Mouse (Mus musculus) adrenal gland, postnatal 10 days (tissue): ENCODE results near the gene Lrr1. TPM values are rescaled to one million over a fixed set of nuclear protein-coding genes. Genes with fewer than 3 reads are reported as not detected.
A peak's percentile ranks its signal among the peaks of the same experiment; 100 is the strongest.
"Not testable (repeated sequence)": the region's sequence is repeated elsewhere in the genome, so short reads cannot be mapped to it uniquely, and the experiment has no call there.

Experiments used
- DNase-seq: peaks from one replicate; pipeline ENCODE4 v3.0.0; 2021; ENCODE audit warnings: mixed read lengths
- long read RNA-seq, 2 experiments: library from polyadenylated mRNA; stranded (forward); transcript quantifications; one replicate each; pipeline ENCODE4 v2.0.0; 2021
- total RNA-seq, 2 experiments: library from RNA; stranded (reverse); gene quantifications; 2 replicates each; pipeline ENCODE4 v1.2.3; 2021

Lrr1 gene
- total RNA-seq, result 1 to 10 TPM; 1.9 TPM
- long read RNA-seq, experiment 1, partial matches to known transcripts, result 0 of 3 reads
- long read RNA-seq, experiment 1, other reads (novel, unspliced or antisense), result 0 of 3 reads
- long read RNA-seq, experiment 2, partial matches to known transcripts, result 0 of 2 reads
- long read RNA-seq, experiment 2, other reads (novel, unspliced or antisense), result 0 of 2 reads

DNA sequence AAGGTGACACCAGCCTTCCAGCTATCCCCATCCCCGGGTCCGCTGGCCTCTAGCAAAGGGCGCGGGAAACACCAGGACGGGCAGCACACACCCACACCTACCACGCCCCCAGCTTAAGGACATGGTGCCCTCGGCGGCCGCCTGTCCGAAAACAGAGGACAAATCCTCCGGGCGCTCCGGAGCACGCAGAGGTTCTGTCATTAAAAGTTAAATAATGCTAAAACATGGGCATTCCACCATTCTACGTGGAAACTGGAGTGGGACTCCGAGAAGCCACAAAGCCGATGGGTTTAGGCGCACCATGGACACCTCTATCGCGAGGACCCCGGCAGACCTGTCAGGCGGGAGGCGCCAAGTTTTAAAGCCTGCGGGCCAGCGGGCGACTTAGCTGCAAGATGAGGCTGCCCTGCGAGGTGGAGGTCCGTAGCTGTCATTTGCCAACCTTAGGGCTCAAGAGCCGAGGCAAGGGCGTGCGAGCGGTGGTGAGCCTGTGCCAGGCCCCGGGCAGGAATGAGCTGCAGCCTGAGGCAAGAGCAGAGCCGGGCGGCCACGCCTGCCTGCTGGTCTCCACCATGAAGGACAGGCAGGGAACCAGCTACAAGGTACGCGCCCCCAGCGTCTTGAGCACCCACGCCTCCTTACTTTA, at the start of gene Lrr1:
TSS of gene Lrr1 (plus strand) at position 354 of the 646 bp plus-strand sequence.
- DNase-seq, result peak; percentile 88

DNA sequence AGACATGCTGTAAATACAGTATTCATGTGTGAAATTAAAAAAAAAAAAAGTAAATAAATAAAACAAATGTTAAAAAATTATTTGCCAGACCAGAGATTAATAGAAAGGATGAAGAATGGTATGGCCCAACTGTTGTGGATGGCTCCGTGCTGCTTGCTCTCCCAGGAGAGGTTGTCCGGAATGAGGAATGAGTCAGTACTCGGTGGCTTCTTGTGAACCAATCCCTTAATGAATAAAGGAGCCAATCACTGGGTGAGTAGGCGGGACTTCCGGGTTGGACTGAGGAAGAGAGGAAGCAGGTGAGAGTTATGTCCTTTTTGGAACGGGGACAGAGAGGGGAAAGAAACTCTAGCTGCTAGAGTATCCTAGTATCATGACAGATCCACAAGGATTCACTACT, 48.7 kb upstream of the Lrr1 start:
- no peak for DNase-seq

DNA sequence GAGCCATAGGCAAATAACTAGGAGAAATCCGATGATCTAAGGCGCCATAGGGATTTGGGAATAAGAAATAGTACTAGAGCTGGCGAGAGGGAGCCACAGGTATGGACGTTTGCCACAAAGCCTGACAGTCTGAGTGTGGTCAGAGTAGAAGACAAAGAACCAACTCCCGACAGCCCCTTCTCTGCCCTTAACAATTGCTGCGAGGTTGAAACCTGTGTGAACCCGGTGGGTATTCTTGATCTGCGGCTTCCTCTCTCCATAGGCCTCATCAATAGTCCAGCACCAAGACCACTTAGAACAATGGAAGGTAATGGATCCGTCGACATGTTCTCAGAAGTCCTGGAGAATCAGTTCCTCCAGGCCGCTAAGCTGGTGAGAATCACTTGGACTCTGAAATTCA, 45.8 kb upstream of the Lrr1 start:
- no peak for DNase-seq

DNA sequence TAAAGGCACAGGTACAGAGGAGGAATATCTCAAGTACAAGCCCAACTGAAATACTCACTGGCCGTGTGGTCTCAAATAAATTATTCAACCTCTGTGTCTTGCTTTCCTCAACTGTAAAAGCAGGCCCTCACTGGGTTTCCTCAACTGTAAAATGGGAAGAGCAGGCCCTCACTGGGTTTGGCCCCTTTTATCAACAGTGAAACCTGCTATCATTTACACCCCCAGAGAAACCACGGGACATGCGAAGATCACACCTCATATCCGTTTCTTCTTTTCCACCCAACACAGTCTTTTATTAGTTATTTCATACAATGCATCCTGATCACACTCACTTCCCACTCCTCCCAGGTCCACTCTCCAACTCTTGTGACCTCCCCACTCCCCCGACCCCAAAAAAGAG, 43.5 kb upstream of the Lrr1 start:
- DNase-seq, result no peak

DNA sequence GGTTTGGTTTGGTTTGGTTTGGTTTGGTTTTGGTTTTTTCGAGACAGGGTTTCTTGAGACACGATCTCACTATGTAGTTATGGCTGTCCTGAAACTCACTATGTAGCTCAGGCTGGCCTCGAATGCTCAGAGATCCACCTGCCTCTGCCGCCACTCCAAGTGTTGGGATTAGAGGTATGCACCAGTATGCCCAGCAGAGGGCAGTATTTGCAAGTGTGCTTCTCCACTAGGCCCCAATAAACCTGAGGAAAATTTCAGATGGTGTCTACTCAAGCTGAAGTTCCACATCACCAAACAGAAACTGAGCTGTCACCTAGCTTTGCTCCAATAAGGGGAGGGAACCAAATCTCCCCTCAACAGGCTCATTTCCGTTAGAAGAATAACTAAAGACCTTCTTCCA, 41.4 kb upstream of the Lrr1 start:
- peak; percentile 18 for DNase-seq

DNA sequence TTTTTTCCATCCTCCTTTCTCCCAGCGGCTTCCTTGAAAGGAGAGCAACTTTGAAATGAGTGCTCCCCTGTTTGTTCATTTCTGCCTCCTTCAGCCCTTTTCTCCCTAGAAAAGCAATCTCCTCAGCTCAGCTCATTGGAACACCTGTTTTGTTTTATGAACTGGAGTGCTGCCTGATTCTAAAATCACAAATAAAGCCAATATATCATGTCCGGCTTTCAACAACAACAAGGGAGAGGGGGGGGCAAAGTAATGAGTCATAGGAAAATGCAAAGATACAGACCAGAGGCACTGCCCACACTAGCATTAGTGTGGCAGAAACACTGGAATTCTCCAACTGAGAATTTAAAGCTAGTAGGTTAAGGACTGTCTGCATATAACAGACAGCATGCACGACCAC, 41.0 kb upstream of the Lrr1 start:
- no peak for DNase-seq

DNA sequence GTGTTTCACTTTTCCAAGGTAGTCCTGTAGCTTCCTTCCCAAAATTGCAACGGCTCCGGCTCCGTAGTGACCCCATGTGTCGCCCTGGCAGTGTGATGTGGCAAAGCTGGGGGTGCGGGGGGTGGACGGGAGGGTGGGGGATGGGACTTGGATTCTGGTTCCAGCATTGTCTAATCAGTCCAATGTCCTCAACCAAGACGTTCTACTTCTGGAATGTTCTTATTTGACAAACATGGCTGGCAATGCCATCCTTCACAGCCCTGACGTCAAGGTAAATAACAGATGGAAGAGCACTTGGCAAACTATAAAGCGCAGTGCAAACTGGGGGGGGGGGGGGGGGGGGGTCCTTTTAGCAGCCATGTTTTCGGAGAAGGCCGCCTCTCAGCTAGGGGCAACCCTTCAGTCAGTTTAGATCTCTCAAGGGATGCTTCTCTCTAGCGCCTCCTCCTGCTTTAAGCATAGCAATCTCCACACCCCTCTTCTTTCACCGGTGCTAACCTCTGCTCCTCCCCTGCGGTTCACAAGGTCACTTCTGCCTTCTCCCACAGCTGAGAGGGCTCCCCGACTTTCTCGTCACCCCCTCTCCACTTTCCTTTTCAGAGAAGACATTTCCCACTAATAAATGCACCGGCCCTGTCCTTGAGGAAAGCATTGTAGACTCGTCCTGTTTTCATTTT, 38.8 kb upstream of the Lrr1 start:
- DNase-seq, result peak; percentile 9

DNA sequence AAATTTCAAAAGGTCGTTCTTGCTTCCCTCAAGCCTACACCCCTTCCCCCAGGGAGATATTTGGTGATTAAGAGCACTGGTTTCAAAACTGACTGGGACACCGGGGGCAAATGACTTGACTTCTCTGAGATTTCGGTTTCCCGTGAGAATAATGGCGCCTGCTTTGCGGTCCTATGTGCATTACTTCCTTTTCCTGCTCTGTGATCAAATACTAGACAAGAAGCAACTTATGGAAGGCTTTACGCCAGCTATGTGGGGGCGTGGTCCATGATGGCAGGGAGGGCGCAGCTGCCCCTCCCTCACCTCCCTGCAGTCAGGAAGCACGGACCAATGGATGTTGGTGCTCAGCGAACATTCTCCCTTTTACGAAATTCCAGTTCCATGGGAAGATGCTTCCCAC, 38.1 kb upstream of the Lrr1 start:
- peak; percentile 5 for DNase-seq

DNA sequence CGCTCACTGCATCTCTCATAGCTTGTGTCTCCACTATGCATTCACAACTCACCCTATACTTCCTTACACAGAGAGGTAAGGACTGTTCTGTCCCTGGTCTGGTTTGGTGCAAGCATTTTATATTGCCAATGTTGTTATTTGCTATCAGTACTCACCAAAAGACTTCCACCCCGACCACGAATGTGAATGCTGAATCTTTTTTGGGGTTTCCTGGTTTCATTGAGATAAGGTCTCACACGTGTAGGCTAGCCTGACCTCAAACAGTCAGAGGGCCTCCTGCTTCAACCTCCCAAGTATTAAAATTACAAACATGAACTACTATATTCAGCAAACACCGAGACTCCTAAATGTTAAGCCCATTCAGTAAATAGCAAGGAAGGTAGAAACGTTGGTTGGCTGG, 37.3 kb upstream of the Lrr1 start:
- no peak for DNase-seq

DNA sequence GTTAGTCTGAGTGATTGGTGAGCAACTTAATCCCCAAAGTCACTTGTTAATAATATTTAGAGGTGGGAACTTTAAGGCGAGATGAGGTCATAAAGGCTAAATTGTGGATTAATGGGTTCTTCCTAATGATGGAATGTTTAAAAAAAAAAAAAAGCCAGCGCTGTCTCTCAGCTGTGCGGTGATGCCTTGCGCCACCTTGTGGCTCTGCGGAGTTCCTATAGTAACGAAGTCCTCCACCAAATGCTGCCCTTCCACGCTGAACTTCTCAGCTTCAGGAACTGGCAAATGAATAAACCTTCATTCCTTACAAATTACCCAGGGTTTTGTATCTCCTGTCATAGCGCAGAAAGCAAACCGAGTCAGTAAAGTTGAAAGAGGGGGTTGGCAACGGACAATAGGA, 36.6 kb upstream of the Lrr1 start:
- DNase-seq, result peak; percentile 63

DNA sequence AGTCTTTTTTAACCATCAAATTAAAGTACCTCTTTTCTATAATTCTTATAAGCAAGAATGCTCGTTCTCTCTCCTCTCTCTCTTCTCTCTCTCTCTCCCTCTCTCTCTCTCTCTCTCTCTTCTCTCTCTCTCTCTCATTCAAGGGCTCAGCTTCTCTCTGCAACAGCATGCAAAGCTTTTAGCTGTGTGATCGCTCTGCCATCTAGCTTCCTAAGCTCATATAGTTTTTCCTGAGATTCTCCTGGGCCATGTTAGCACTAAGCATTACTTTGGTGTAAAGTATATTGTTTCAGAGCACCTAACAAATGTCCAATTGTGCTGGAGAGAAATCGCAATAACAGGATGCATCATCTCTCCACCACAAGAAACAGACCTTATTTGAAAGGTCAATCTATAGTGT, 29.4 kb upstream of the Lrr1 start:
- DNase-seq, result no peak

DNA sequence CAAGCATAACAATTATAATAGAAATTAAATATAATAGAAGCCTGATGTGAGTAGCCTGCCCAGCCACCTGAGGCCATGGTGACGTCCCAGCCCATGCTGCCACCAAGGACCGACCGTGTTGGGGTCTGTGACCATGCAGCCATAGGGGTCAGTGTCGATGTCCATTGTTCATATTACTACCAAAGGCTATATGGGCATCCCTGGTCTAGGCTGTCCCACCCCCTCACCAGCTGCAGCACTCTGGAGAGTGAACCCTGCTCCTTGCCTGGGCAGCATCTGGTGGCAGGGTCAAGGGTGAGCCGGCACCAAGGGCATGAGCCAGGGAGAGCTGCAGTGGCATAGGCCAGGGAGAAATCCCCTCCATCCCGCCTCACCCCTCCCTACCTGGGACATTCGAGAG, 28.8 kb upstream of the Lrr1 start:
- no peak for DNase-seq

DNA sequence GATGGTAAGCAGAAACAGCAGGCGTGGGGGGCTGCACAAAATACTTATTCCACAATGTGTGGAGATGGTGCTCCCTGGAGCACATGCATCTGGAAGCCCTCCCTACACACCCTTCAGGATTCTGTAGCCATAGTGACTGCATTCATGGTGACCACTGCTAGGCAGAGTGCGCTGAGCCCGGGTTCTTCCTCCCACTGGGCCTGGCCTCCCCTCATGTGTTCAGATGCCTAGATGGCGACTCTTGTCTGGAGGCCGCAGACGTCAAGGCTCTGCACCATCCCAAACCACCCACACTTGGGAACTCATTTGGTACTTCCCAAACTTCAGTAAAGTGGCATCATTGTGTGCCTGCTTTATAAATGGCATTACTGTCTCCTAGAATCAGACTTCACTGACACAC, 25.2 kb upstream of the Lrr1 start:
- no peak for DNase-seq

DNA sequence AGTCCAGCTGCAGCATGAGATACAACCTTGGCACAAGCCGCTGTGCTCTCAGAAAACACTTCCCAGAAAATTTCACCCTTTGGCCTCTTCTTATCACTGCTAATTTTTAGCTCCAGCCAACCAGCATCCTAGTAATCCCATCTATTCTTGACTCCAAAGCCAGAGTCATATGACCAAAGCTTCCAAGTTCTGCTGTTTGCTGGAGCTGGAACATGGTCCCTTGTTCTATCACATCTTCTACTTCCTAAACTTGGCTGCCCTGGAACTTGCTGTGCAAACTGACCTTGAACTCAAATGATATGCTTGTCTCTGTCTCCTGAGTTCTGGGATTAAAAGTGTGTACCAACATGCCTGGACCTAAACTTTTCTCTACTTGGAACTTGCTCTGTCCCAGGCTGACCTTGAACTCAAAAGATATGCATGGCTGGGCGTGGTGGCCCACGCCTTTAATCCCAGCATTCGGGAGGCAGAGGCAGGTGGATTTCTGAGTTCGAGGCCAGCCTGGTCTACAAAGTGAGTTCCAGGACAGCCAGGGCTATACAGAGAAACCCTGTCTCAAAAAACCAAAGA, 21.4 kb upstream of the Lrr1 start:
- no peak for DNase-seq

DNA sequence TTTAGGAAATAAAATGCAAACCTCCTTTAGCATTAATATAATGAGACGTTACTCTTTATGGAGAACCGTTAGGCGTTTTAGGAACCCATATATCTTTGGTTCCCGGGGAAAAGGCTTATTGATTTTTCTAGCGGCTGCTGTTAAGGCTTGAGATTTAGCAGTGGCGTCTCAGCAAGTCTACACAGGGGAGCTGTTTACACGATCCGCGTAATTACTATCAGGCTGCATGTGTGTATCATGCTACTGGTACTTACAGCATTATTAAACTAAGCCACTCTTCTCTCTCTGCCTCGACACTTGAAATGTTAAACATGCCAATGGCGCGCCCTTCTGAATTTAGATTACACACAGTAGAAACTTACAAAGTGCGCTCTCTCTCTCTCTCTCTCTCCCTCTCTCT, 18.6 kb upstream of the Lrr1 start:
- DNase-seq, result no peak

DNA sequence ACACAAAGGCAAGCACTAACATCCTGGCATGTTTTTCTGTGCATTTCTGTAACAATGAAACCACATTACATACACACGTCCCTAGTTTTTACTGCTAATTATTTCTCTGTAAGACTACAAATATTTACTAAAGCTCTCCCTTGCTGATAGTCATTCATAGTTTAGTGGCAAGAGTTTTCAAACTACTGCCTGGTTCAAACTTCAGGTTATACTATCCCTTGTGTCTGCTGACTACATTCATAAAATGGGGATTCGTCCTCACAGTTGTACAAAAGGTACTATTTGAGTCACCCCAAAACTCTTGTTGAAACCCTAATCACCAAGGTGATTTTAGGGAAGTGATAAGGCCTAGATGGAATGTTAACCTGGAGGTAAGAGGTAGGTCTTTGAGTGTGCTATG, 12.7 kb upstream of the Lrr1 start:
- DNase-seq, result no peak

DNA sequence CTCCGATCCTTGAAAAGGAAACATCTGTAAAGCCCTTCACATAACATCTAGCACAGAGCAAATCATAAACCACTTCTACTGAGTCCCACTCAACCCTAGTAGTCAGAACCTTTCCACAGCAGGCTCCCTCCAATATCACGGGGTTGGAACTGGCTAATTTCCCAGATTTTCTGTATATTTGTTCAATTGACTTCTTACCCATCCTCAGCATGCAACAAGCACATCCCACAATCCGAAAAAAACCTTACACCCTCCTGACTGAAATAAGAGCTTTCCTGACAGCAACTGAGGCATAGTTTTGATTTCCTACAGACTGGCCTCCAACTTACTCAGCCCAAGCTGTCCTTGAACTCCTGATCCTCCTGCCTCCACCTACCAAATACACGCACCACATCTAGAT, 12.2 kb upstream of the Lrr1 start:
- no peak for DNase-seq

DNA sequence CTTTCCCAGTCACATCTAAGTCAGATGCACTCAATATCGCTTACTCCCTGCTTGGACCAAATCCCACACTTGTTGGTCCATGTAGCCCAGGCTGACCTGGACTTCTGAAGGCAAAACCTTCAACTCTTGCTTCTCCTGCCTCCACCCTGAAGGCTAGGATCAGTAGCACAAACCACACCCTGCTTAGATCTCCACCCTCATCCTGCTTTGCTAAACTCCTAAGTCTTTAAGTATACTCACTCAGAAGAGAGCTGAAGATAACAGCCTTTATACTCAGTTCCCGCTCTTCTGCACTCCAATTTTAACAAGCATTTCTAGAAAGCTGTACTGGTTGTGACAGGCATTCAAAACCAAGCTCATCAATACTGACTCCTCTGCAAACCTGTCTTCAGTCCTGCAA, 11.5 kb upstream of the Lrr1 start:
- DNase-seq, result no peak

DNA sequence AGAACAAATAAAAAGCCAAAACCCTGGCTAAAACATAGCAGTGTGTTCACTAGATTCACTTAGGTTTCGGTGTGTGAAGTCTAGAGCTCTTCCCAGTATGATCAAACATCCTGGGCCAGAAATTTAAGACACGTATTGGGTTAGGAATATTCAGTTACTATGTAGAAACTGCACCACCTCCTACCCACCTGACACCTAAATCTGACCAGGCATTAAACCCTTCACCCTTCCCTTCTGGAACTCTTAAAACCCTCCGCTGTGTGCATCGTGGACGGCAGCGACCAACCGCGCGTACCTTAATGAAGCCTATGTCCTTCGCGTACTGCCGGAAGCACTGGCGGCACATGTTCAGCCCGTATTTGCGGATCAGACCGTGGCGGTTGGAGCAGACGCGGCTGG, 10.2 kb upstream of the Lrr1 start:
- DNase-seq, result no peak

DNA sequence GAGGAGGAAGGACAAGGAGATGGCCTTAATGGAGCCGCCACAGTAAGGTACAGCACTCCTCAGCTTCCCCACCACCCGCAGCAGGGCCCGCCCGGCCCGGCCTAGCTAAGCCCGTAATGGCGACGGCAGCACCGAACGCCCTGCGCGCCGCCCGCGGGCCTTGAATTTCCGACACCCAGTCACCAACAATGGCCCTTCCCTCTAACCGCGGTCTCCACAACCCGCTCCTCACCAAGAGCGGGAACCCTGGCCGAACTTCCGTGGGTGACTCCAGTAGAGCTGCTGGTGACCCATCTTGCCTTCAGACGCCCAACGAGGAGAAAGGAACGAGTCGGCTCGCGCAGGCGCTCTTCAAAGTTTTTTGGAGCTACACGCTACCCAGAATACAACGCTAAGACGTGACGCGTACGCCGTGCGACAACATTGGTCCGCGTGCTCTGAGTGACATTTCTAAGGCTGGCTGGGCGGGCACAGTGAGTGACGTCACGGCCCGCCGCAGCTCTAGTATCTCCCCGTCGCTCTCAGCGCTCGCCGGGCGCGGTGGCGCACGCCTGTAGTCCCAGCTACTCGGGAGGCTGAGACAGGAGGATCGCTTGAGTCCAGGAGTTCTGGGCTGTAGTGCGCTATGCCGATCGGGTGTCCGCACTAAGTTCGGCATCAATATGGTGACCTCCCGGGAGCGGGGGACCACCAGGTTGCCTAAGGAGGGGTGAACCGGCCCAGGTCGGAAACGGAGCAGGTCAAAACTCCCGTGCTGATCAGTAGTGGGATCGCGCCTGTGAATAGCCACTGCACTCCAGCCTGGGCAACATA, 9.6 kb upstream of the Lrr1 start, which contains the start of gene Rps29:
TSS of gene Rps29 (minus strand) at position 422 of the 813 bp plus-strand sequence.
- peak; percentile 97 for DNase-seq

DNA sequence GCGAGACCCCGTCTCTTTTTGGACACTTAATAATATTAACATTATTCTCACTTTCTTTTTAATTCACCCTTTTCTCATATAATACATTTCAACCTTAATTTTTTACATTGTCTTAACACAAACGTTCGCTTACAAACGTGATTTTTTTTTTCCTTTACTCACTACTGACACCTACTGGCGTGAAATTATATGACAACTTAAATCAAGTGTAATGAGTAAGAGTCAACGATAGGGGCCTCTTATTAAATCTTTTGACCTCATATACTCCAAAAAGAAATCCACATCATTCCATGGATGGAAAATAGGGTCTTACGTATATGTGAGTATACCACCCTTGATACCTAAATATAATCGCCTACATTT, 9.1 kb upstream of the Lrr1 start:
- no peak for DNase-seq

DNA sequence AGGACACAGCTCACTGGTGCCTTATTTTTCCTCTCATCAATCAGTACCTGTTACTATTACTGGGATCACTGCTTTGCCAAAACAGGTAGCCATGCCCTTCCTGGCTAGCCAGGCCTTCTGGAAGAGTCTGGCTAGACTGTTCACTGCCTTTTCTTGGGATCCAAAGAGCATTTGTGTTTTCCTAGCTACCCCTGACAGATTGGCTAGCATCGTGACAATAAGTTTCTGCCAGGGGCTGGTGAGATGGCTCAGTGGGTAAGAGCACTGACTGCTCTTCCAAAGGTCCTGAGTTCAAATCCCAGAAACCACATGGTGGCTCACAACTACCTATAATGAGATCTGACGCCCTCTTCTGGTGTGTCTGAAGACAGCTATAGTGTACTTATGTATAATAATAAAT, 7.9 kb upstream of the Lrr1 start:
- not testable (repeated sequence) for DNase-seq

DNA sequence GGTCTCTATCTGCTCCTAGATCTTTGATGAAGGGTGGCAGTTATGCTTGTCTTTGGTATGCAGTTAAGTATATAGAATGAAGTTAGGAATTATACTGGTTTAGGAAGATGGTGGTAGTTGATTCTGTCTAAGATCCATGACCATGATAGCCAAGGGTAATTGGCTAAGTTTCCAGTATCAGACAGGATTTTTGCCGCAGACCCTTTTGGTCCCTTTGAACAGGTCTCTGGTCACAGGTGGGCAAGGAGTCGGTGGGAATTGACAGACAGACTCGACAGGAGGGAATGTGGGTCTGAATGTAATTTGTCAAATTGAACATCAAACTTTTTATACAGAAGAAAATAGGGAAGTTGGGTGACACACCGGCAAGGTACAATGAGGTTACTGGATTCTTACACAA, 5.0 kb upstream of the Lrr1 start:
- not testable (repeated sequence) for DNase-seq
